Mouse (Mus musculus): ENCODE results near the gene Ino80. TPM values are rescaled to one million over a fixed set of nuclear protein-coding genes. Genes with fewer than 3 reads are reported as not detected.

The Ino80 gene
- total and polyA plus RNA-seq, 2 experiments, result 3.7 to 9.9 TPM

- Histone ChIP-seq H3K9ac (ENCODE audit: low read depth, low read length) (no peak overlapping the region), H3K4me3 (ENCODE audit: insufficient read depth, low read depth, low read length) (no peak overlapping the region), H3K27ac (replicated peaks; ENCODE audit: insufficient read depth, low read depth, low read length) (peak overlapping the region; percentile 84), H3K79me2 (ENCODE audit: control insufficient read depth, insufficient read depth, low read length) (0 out of 2 replicates have a peak, but pooled peaks cover 4% of the 10 kb centered on the region), H3K27me3 (ENCODE audit: control insufficient read depth, insufficient read depth, low read length) (no peaks in the 10 kb centered on the region), H3K36me3 (ENCODE audit: control insufficient read depth, insufficient read depth, low read length) (no peaks in the 10 kb centered on the region; the same call in 1 of the 2 replicates), H3K4me1 (ENCODE audit: control insufficient read depth, insufficient read depth, low read length) (peaks cover 21% of the 10 kb centered on the region)
- peak; percentile 99 for DNase-seq (ENCODE audit: extremely low read depth, low read depth, low spot score)
- WGBS, result 28% methylated on average over 3 of the region's 3 CpGs
- TF ChIP-seq CTCF (IDR thresholded peaks at IDR 0.05; ENCODE audit: low read depth, low read length), result no peak
- TF ChIP-seq POLR2A (IDR thresholded peaks at IDR 0.05; ENCODE audit: extremely low read depth, insufficient read depth, low read length), result no peak
Observed at GRCm38 (mm10) chr2:119355089-119355488, 122.4 kb downstream of the Ino80 start.

GRCm38 (mm10) chr2:119353707-119354106 is 123.8 kb downstream of the Ino80 start:
- no peak overlapping the region for H3K4me3 ChIP-seq (ENCODE audit: insufficient read depth, low read depth, low read length)
- 93% methylated on average over 8 of the region's 8 CpGs for WGBS
- DNase-seq (ENCODE audit: extremely low read depth, low read depth, low spot score), result no peak
- H3K79me2 ChIP-seq (ENCODE audit: control insufficient read depth, insufficient read depth, low read length), result 0 out of 2 replicates have a peak, but pooled peaks cover 4% of the 10 kb centered on the region
- H3K9ac ChIP-seq (ENCODE audit: low read depth, low read length), result no peak overlapping the region
- H3K27me3 ChIP-seq (ENCODE audit: control insufficient read depth, insufficient read depth, low read length), result no peaks in the 10 kb centered on the region
- peaks cover 21% of the 10 kb centered on the region for H3K4me1 ChIP-seq (ENCODE audit: control insufficient read depth, insufficient read depth, low read length)
- H3K27ac ChIP-seq (replicated peaks; ENCODE audit: insufficient read depth, low read depth, low read length), result no peak overlapping the region
- TF ChIP-seq CTCF (IDR thresholded peaks at IDR 0.05; ENCODE audit: low read depth, low read length) (no peak), POLR2A (IDR thresholded peaks at IDR 0.05; ENCODE audit: extremely low read depth, insufficient read depth, low read length) (no peak)
- no peaks in the 10 kb centered on the region; the same call in 1 of the 2 replicates for H3K36me3 ChIP-seq (ENCODE audit: control insufficient read depth, insufficient read depth, low read length)

DNA sequence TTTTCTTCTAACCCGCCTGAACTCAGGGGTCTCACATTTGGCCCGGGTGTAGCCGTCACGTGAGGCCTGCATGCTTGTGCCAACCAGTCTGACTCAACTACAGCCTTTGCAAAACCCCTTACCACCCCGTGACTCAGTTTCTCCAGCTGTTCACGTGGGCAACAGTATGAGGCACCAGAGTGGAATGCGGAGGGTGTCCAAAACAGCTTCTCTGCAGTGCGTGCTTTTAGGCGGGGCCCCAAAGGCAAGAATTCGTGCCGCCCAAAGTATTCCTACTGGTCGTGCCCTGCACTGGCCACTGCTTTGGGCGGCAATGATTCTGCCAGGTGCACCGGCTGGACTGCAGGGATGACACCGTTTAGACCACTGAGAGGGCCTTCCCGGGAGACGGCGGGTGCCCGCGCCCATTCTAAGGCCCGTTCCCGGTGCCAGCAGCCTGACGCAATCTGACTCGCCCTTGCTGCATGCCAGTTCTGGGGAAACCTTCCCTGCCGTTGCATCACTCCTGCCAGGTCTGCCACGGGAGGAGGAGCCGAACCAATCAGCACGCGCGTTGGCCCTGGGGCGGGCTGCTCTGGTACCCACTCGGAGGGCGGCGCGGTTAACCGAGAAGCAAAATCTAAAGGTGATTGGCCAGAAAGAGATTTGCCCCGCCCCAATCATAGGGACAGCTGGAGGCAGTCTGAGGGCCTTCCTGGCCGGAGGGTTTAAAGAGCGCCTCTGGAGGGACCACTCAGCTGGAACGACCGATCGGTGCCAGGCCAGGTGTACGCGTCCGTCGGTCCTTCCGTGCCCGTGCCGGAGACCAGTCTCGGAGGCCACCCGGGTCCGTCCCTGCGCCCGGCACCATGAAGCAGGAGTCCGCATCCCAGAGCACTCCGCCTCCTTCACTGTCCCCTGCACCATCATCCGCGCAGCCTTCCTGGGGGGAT is 126.7 kb downstream of the Ino80 start, which contains the start of gene Chac1:
Chac1 (plus strand) TSS at position 675 of the 932 bp plus-strand sequence.
- no peak for TF ChIP-seq CTCF (IDR thresholded peaks at IDR 0.05; ENCODE audit: low read depth, low read length)
- peak; percentile 91 for TF ChIP-seq POLR2A (IDR thresholded peaks at IDR 0.05; ENCODE audit: extremely low read depth, insufficient read depth, low read length)
- Histone ChIP-seq H3K36me3 (ENCODE audit: control insufficient read depth, insufficient read depth, low read length) (no peaks in the 10 kb centered on the region; the same call in 1 of the 2 replicates), H3K4me1 (ENCODE audit: control insufficient read depth, insufficient read depth, low read length) (peaks cover 14% of the 10 kb centered on the region), H3K27ac (replicated peaks; ENCODE audit: insufficient read depth, low read depth, low read length) (peak within 1 kb of the TSS; percentile 81), H3K27me3 (ENCODE audit: control insufficient read depth, insufficient read depth, low read length) (no peaks in the 10 kb centered on the region), H3K79me2 (ENCODE audit: control insufficient read depth, insufficient read depth, low read length) (0 out of 2 replicates have a peak, but pooled peaks cover 4% of the 10 kb centered on the region), H3K4me3 (ENCODE audit: insufficient read depth, low read depth, low read length) (peak within 1 kb of the TSS; percentile 87), H3K9ac (ENCODE audit: low read depth, low read length) (peak within 1 kb of the TSS; percentile 94)
- DNase-seq (ENCODE audit: extremely low read depth, low read depth, low spot score), result peak; percentile 92
- 6% methylated on average over 58 of the region's 58 CpGs for WGBS

DNA sequence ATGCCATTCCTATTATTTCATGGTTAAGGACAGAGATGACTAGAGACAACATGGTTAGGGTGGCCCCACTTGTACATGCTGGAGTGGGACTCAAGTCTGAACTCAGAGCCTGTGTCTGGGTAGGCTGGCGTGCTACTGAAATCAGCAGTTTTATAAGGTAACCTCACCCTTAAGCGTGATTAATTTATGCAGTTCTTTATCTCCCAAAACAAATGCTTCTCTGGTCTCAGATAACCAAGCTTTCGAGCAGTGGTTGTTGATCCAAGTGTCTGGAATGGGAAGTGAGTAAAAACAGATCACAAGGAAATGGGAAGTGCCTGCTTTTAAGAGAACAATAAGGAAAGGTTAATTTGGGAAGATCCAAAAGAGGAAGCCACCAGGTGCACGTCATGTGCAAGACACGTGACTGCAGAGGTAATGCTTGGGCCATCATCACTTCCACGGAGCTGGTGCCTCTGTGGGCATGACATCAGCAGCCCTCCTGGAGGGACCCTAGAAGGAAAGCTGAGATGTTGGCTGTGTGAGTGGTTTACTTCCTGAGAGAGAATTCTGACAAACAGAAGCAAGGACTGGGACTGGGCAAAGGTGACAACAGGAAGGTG is 132.8 kb downstream of the Ino80 start:
- no peak for TF ChIP-seq CTCF (IDR thresholded peaks at IDR 0.05; ENCODE audit: low read depth, low read length)
- TF ChIP-seq POLR2A (IDR thresholded peaks at IDR 0.05; ENCODE audit: extremely low read depth, insufficient read depth, low read length), result no peak
- Histone ChIP-seq H3K27ac (replicated peaks; ENCODE audit: insufficient read depth, low read depth, low read length) (no peak overlapping the region), H3K79me2 (ENCODE audit: control insufficient read depth, insufficient read depth, low read length) (no peaks in the 10 kb centered on the region), H3K27me3 (ENCODE audit: control insufficient read depth, insufficient read depth, low read length) (no peaks in the 10 kb centered on the region), H3K4me1 (ENCODE audit: control insufficient read depth, insufficient read depth, low read length) (peaks cover 2% of the 10 kb centered on the region; the same call in 1 of the 2 replicates), H3K9ac (ENCODE audit: low read depth, low read length) (no peak overlapping the region), H3K36me3 (ENCODE audit: control insufficient read depth, insufficient read depth, low read length) (no peaks in the 10 kb centered on the region), H3K4me3 (ENCODE audit: insufficient read depth, low read depth, low read length) (no peak overlapping the region)
- no peak for DNase-seq (ENCODE audit: extremely low read depth, low read depth, low spot score)
- 38% methylated on average over 6 of the region's 6 CpGs for WGBS

DNA sequence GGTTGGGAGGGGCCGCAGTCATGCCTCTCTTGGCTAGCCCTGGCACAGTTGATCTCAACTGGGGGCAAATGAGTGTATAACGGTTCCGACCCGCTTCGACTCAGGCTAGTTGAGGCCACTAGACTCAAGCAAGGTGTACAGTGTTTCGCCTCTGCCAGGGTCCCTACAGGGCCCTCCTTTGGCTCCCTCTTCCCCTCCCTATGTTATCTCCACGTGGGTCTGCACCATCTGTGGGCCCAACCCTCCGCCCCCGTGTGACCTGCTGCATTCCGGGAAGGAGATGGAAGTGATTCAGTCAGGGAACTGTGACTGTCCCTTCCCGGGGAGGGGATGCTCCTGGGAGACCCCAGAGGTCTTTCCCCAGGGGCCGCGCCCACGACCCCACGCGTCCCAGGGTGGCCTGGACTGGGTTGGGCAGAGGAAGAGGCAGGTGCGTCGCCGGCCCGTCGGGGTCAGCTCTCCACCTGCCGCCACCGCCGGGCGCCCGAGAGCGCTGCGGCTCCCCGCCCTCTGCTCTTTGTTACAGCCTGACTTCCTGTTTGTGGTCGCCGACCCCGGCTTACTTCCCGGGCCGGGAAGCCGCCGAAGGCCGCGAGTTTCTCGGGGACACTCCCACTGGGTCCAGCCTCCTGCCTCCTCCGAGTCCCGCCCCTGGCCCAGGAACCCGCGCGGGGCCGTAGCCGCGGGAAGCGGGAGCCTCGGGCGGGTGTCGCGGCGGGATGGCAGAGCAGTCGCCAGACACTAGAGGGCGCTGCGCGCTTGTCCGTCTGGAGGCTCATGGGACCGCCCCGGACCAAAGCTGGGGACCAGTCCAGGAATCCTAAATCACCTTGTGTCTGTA is 139.8 kb downstream of the Ino80 start:
- Histone ChIP-seq H3K4me3 (ENCODE audit: insufficient read depth, low read depth, low read length) (peak overlapping the region; percentile 53), H3K27ac (replicated peaks; ENCODE audit: insufficient read depth, low read depth, low read length) (peak overlapping the region; percentile 78), H3K79me2 (ENCODE audit: control insufficient read depth, insufficient read depth, low read length) (no peaks in the 10 kb centered on the region), H3K9ac (ENCODE audit: low read depth, low read length) (peak overlapping the region; percentile 72), H3K27me3 (ENCODE audit: control insufficient read depth, insufficient read depth, low read length) (no peaks in the 10 kb centered on the region), H3K36me3 (ENCODE audit: control insufficient read depth, insufficient read depth, low read length) (no peaks in the 10 kb centered on the region), H3K4me1 (ENCODE audit: control insufficient read depth, insufficient read depth, low read length) (peaks cover 4% of the 10 kb centered on the region; the same call in 1 of the 2 replicates)
- WGBS, result 10% methylated on average over 60 of the region's 60 CpGs
- DNase-seq (ENCODE audit: extremely low read depth, low read depth, low spot score), result peak; percentile 51
- TF ChIP-seq POLR2A (IDR thresholded peaks at IDR 0.05; ENCODE audit: extremely low read depth, insufficient read depth, low read length) (0 out of 2 replicates have a peak, but pooled peaks have one; percentile 12), CTCF (IDR thresholded peaks at IDR 0.05; ENCODE audit: low read depth, low read length) (peak; percentile 90)
